Mouse (Mus musculus) gastrocnemius, adult 2 months (tissue): Measurements from ENCODE around the gene Ankrd1. TPM values are rescaled to one million over a fixed set of nuclear protein-coding genes. Genes with fewer than 3 reads are reported as not detected.

Source experiments
- DNase-seq: peaks from one replicate; pipeline ENCODE4 v3.0.0; 2022
- H3K27ac ChIP-seq: fragments of 200-600 bp; 2 replicates; pipeline ENCODE4 v1.8.1; 2022; ENCODE audit warnings: mild to moderate bottlenecking
- H3K4me3 ChIP-seq: fragments of 200-600 bp; 2 replicates; pipeline ENCODE4 v1.8.1; 2022; ENCODE audit warnings: mild to moderate bottlenecking, moderate library complexity
- CTCF ChIP-seq: fragments of 200-600 bp; IDR thresholded peaks from 2 replicates; pipeline ENCODE4 v1.8.1; 2022; ENCODE audit warnings: antibody characterized with exemption, mild to moderate bottlenecking, moderate library complexity
- intact Hi-C: fragments of 180-260 bp; cut with DNase I; formaldehyde crosslinking; loops from one replicate; pipeline ENCODE4 v1.15.1; 2025
- long read RNA-seq, 2 experiments: library from polyadenylated mRNA; stranded (forward); transcript quantifications; one replicate each; pipeline ENCODE4 v2.0.0; 2021
- total RNA-seq, 2 experiments: library from RNA; stranded (reverse); gene quantifications; 2 replicates each; pipeline ENCODE4 v1.2.3; 2021

The Ankrd1 gene
- total RNA-seq, result 10 to 100 TPM in 1 of 2 experiments, 1 to 10 TPM in 1; 4.2 to 10.1 TPM
- long read RNA-seq, experiment 1, transcript Ankrd1-205 (9 exons, 2,020 nt), result major isoform, 5 of 5 reads
- long read RNA-seq, experiment 1, partial matches to known transcripts, result 0 of 5 reads
- long read RNA-seq, experiment 1, other reads (novel, unspliced or antisense), result 0 of 5 reads
- long read RNA-seq, experiment 2, partial matches to known transcripts, result 1 of 1 reads
- long read RNA-seq, experiment 2, other reads (novel, unspliced or antisense), result 0 of 1 reads

DNA sequence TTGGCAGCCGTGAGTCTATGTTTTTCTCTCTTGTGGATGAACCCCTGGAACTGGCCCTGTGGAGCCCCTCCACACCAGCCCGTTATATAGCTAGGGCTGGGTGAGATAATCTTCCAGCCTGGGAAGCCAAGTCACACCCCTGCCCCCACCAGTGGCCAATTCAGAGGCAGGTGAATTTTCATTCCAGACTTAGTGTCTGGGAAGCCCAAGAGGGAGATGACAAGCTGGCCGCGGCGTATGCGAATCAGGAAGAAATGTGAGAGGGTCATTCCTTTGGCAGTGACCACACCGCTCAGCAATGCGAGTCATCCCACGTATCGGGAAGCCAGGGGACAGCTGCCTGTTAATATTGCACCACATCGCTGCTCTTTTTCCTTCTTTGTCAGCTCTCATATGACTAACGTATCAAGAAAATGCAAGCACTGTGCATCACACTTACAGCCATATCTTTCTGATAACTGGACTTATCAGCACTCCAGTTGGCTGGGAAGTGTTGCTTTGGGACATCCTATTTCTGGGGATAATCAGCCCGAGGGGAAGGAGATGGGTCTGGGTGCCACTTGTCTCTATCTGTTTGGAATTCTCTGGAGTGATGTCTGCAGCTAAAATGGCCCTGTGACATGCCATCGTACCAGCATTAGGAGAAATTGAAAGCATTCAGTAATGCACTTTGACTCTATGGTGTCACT, at the start of gene Ankrd1:
Gene Ankrd1, minus strand, starts transcription at position 317 of the 689 bp plus-strand sequence.
- intact Hi-C loops, result no loop called here
- peak; percentile 62 for DNase-seq
- no peak for TF ChIP-seq CTCF
- peak within 1 kb of the TSS; percentile 62 for H3K27ac ChIP-seq
- peak within 1 kb of the TSS; percentile 49 for H3K4me3 ChIP-seq

DNA sequence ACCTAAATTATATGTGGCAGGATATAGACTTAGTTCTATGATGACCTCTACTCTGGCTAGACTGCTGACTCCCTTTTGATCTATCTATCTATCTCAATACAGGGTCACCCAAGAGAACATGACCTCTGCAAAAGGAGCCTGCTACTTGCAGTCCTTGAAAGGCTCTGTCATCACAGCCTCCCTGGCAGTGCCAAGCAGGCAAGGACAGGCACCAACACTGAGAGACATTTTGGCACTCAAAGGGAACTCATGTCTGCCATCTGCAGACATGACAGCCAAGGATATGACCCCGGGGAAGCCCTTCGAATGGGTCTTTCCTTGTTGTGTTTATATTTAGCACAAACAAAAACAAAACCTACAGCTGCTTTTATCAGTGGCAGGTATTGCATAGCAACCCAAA, 49.2 kb upstream of the Ankrd1 start:
- DNase-seq, result no peak
- intact Hi-C loops, result no loop called here
- H3K27ac ChIP-seq, result no peak overlapping the region
- no peak for TF ChIP-seq CTCF
- no peak overlapping the region for H3K4me3 ChIP-seq

DNA sequence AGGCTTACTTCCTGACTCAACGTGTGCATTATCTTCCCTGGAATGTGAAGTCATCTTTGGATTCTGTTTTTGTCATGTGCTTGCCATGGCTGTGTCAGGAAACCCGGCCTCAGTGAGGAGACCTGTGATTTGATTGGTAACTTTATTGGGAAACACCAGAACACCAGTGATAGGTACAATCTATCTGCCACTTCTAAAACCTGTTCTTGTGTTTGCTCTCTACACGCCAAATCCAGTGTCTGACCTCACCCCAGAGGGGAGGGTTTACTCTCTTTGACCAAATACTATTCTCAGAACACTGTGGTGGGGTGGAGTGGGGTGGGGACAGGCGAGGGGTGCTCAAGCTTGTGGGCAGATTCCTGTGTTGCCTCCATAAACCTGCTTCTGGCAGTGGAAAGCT, 48.2 kb upstream of the Ankrd1 start:
- TF ChIP-seq CTCF, result no peak
- Histone ChIP-seq H3K4me3 (no peak overlapping the region), H3K27ac (no peak overlapping the region)
- no peak for DNase-seq
- intact Hi-C loops, result no loop called here

GRCm38 (mm10) chr19:36167291-36167896, 47.5 kb upstream of the Ankrd1 start:
- no peak for TF ChIP-seq CTCF
- DNase-seq, result no peak
- intact Hi-C loops, result no loop called here
- Histone ChIP-seq H3K27ac (no peak overlapping the region), H3K4me3 (no peak overlapping the region)

- no peak overlapping the region for H3K4me3 ChIP-seq
- intact Hi-C loops, result no loop called here
- no peak for TF ChIP-seq CTCF
- no peak overlapping the region for H3K27ac ChIP-seq
- no peak for DNase-seq
Observed at GRCm38 (mm10) chr19:36166401-36167160, 46.7 kb upstream of the Ankrd1 start.

GRCm38 (mm10) chr19:36165351-36165750, 45.5 kb upstream of the Ankrd1 start:
- TF ChIP-seq CTCF, result no peak
- Histone ChIP-seq H3K27ac (no peak overlapping the region), H3K4me3 (no peak overlapping the region)
- no peak for DNase-seq
- intact Hi-C loops, result no loop called here

DNA sequence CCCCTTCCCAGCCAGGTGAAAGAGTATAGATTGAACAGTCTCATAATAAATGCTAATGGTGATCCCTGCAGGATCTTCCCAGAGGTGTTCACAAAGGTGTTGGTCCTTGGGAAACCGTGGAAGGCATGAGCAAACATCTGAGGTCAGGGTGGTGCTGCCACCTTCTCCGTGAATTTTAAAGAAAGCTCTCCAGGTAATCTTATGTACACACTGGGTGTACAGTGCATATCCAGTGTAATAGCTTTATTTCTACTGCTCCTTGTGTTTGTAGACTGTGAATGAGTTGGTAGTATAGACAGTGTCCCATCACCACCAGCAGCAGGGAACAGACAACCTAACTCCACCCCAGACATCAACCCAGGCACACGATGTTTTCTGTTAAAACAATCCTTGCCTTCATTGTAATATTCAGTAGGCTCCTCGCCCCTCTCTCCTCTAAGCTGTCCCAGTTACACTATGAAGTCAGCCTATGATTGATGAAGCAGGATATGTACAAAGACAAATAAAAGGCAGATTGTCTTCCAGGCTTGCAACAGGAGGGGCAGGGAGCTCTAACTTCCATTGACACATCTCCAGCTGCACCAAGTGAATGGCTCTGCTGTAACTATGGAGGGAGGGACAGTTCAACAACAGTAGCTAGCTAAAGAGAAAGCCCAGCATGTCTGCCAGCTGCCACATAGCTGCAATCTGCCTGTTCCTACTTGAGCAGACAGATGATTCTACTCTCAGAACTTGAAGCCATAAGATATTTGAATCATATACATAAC, 30.5 kb upstream of the Ankrd1 start:
- intact Hi-C loops, result no loop called here
- TF ChIP-seq CTCF, result no peak

GRCm38 (mm10) chr19:36148578-36148977, 28.7 kb upstream of the Ankrd1 start:
- TF ChIP-seq CTCF, result peak; percentile 31
- intact Hi-C loops, result no loop called here
- H3K27ac ChIP-seq, result no peak overlapping the region
- no peak overlapping the region for H3K4me3 ChIP-seq
- DNase-seq, result no peak

More for the DNA sequence above, 30.5 kb upstream of the Ankrd1 start:
- Histone ChIP-seq H3K4me3 (no peak overlapping the region), H3K27ac (no peak overlapping the region)
- DNase-seq, result no peak

GRCm38 (mm10) chr19:36143571-36143970, 23.7 kb upstream of the Ankrd1 start:
- DNase-seq, result no peak
- intact Hi-C loops, result no loop called here
- no peak for TF ChIP-seq CTCF
- Histone ChIP-seq H3K4me3 (no peak overlapping the region), H3K27ac (no peak overlapping the region)

GRCm38 (mm10) chr19:36133731-36134130, 13.8 kb upstream of the Ankrd1 start:
- no peak for TF ChIP-seq CTCF
- intact Hi-C loops, result no loop called here
- Histone ChIP-seq H3K27ac (no peak overlapping the region), H3K4me3 (no peak overlapping the region)
- DNase-seq, result no peak

- no peak for TF ChIP-seq CTCF
- DNase-seq, result no peak
- intact Hi-C loops, result no loop called here
- no peak overlapping the region for H3K4me3 ChIP-seq
- no peak overlapping the region; the same call in 1 of the 2 replicates for H3K27ac ChIP-seq
Observed at GRCm38 (mm10) chr19:36133064-36133463, 13.2 kb upstream of the Ankrd1 start.

DNA sequence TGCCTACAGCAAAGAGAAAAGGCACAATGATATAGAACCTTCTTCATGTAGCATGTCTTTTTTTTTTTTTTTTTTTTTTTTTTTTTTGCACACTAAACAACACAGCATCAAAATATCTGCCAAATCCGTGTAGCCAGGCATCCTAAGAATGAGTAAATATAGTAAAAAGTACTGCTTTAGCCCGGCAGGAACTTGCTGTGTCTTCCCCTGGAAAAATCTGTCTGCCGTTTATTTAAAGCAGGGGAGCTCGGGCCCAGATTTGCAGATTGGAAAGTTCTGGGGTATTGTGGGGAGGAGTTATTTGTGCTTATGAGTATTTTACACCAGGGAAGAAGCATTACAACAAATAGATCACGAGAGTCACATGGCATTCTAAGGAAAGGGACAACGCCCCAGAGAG, 12.1 kb upstream of the Ankrd1 start:
- TF ChIP-seq CTCF, result no peak
- H3K4me3 ChIP-seq, result no peak overlapping the region

More for the DNA sequence above, 12.1 kb upstream of the Ankrd1 start:
- no peak for DNase-seq
- intact Hi-C loops, result no loop called here
- no peak overlapping the region for H3K27ac ChIP-seq
